Mouse (Mus musculus): Measurements from ENCODE around the gene Mme. TPM values are rescaled to one million over a fixed set of nuclear protein-coding genes. Genes with fewer than 3 reads are reported as not detected.

Mme gene
- polyA plus RNA-seq, 1 experiment from 2014 or later: 3.3 TPM

DNA sequence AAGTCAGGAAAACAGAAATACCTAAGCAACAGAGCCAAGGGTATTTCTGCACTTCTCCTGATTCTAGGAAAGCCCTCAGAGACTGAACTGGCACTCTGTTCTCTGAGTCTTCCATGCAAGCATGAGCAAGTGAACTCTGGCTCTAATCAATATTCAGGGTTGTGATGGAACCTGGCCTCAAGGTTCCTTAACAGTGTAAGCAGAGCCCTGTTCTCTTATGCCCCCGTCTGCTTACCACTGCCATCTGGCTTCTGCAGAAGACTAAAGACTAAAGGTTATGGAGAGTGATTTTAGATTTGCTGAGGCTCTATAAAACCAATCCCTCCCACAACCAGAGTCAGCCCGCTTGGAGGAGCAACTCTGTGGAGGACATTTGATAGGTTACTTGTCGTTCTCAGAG, 99.2 kb downstream of the Mme start:
- H3K9ac ChIP-seq (replicated peaks; ENCODE audit: low read length): no peak overlapping the region
- H3K4me2 ChIP-seq (ENCODE audit: low read length): no peak overlapping the region
- DNase-seq: no peak
- 93% methylated on average over 3 of the region's 3 CpGs for WGBS
- no peaks in the 10 kb centered on the region for H3K9me3 ChIP-seq (ENCODE audit: control insufficient read depth, low read length)
- H3K27ac ChIP-seq (replicated peaks; ENCODE audit: low read depth, low read length): no peak overlapping the region
- ATAC-seq (ENCODE audit: low FRiP score, low TSS enrichment): no peak
- H3K4me1 ChIP-seq (ENCODE audit: control insufficient read depth, insufficient read depth, low read length): no peaks in the 10 kb centered on the region
- no peaks in the 10 kb centered on the region for H3K27me3 ChIP-seq (ENCODE audit: control insufficient read depth, insufficient read depth, low read length)
- no peaks in the 10 kb centered on the region for H3K36me3 ChIP-seq (ENCODE audit: control insufficient read depth, insufficient read depth, low read length)
- no peak overlapping the region for H3K4me3 ChIP-seq (replicated peaks; ENCODE audit: low read depth, low read length)

GRCm38 (mm10) chr3:63341481-63341880, 100.1 kb downstream of the Mme start:
- H3K4me3 ChIP-seq (replicated peaks; ENCODE audit: low read depth, low read length): no peak overlapping the region
- H3K9ac ChIP-seq (replicated peaks; ENCODE audit: low read length): no peak overlapping the region
- no peaks in the 10 kb centered on the region for H3K27me3 ChIP-seq (ENCODE audit: control insufficient read depth, insufficient read depth, low read length)
- H3K36me3 ChIP-seq (ENCODE audit: control insufficient read depth, insufficient read depth, low read length): no peaks in the 10 kb centered on the region
- no peak for ATAC-seq (ENCODE audit: low FRiP score, low TSS enrichment)
- 95% methylated on average over 4 of the region's 4 CpGs for WGBS
- H3K9me3 ChIP-seq (ENCODE audit: control insufficient read depth, low read length): no peaks in the 10 kb centered on the region
- H3K4me1 ChIP-seq (ENCODE audit: control insufficient read depth, insufficient read depth, low read length): no peaks in the 10 kb centered on the region
- DNase-seq: no peak
- H3K4me2 ChIP-seq (ENCODE audit: low read length): no peak overlapping the region
- no peak overlapping the region for H3K27ac ChIP-seq (replicated peaks; ENCODE audit: low read depth, low read length)

DNA sequence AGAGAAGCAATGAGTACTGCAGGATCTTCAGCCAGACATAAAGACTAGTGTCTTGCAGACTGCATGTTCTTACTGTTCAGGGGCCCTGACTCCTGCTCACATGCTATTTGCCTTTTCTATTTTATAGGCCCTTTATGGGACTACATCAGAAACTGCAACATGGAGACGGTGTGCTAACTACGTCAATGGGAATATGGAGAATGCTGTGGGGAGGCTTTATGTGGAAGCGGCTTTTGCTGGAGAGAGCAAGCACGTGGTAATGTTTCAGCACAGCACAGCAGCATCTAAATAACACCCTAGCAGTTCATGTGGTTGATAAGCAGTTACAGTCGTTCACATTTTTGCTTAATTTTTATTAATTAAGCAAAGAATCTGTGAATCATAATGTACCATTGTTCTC, 103.7 kb downstream of the Mme start:
- no peak overlapping the region for H3K4me3 ChIP-seq (replicated peaks; ENCODE audit: low read depth, low read length)
- H3K27me3 ChIP-seq (ENCODE audit: control insufficient read depth, insufficient read depth, low read length): no peaks in the 10 kb centered on the region
- no peaks in the 10 kb centered on the region for H3K36me3 ChIP-seq (ENCODE audit: control insufficient read depth, insufficient read depth, low read length)
- no peak overlapping the region for H3K4me2 ChIP-seq (ENCODE audit: low read length)
- no peak overlapping the region for H3K9ac ChIP-seq (replicated peaks; ENCODE audit: low read length)
- no peak for DNase-seq
- H3K27ac ChIP-seq (replicated peaks; ENCODE audit: low read depth, low read length): no peak overlapping the region
- WGBS: 86% methylated on average over 5 of the region's 5 CpGs
- ATAC-seq (ENCODE audit: low FRiP score, low TSS enrichment): no peak
- H3K4me1 ChIP-seq (ENCODE audit: control insufficient read depth, insufficient read depth, low read length): no peaks in the 10 kb centered on the region
- no peaks in the 10 kb centered on the region for H3K9me3 ChIP-seq (ENCODE audit: control insufficient read depth, low read length)

- Histone ChIP-seq H3K9me3 (ENCODE audit: control insufficient read depth, low read length) (no peaks in the 10 kb centered on the region), H3K9ac (replicated peaks; ENCODE audit: low read length) (no peak overlapping the region), H3K36me3 (ENCODE audit: control insufficient read depth, insufficient read depth, low read length) (no peaks in the 10 kb centered on the region), H3K27me3 (ENCODE audit: control insufficient read depth, insufficient read depth, low read length) (no peaks in the 10 kb centered on the region), H3K4me2 (ENCODE audit: low read length) (no peak overlapping the region), H3K4me1 (ENCODE audit: control insufficient read depth, insufficient read depth, low read length) (no peaks in the 10 kb centered on the region), H3K4me3 (replicated peaks; ENCODE audit: low read depth, low read length) (no peak overlapping the region), H3K27ac (replicated peaks; ENCODE audit: low read depth, low read length) (no peak overlapping the region)
- 80% methylated on average over 2 of the region's 2 CpGs for WGBS
- DNase-seq: no peak
- no peak for ATAC-seq (ENCODE audit: low FRiP score, low TSS enrichment)
These were observed 107.6 kb downstream of the Mme start for GRCm38 (mm10) chr3:63348893-63349426.

GRCm38 (mm10) chr3:63350242-63350641, 108.9 kb downstream of the Mme start:
- Histone ChIP-seq H3K9ac (replicated peaks; ENCODE audit: low read length) (no peak overlapping the region), H3K27me3 (ENCODE audit: control insufficient read depth, insufficient read depth, low read length) (no peaks in the 10 kb centered on the region), H3K36me3 (ENCODE audit: control insufficient read depth, insufficient read depth, low read length) (no peaks in the 10 kb centered on the region), H3K4me3 (replicated peaks; ENCODE audit: low read depth, low read length) (no peak overlapping the region), H3K4me2 (ENCODE audit: low read length) (no peak overlapping the region), H3K27ac (replicated peaks; ENCODE audit: low read depth, low read length) (no peak overlapping the region), H3K4me1 (ENCODE audit: control insufficient read depth, insufficient read depth, low read length) (no peaks in the 10 kb centered on the region), H3K9me3 (ENCODE audit: control insufficient read depth, low read length) (no peaks in the 10 kb centered on the region)
- ATAC-seq (ENCODE audit: low FRiP score, low TSS enrichment): no peak
- no peak for DNase-seq
- 95% methylated on average over 4 of the region's 4 CpGs for WGBS

DNA sequence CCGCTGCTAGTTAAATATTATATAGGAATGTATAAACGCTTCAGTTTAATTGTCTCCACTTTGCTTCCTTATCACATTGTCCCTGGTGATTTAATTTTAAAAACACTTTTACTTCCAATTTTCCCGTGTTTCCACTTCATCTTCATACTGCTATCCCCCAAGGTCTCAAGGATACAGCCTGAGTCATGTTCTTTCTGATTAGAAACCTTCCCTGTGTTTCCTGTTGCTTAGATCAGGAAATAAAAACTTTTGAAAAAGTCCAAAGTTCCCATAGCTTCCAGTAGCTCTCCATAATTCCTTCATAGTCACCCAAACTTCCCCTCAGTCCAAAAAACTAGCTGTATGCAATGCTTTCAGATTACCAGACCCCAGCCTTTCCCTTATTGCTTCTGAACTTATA, 109.4 kb downstream of the Mme start:
- H3K9me3 ChIP-seq (ENCODE audit: control insufficient read depth, low read length): no peaks in the 10 kb centered on the region
- no peak for ATAC-seq (ENCODE audit: low FRiP score, low TSS enrichment)
- WGBS: 85% methylated on average over 3 of the region's 3 CpGs
- H3K9ac ChIP-seq (replicated peaks; ENCODE audit: low read length): no peak overlapping the region
- H3K27ac ChIP-seq (replicated peaks; ENCODE audit: low read depth, low read length): no peak overlapping the region
- no peak overlapping the region for H3K4me2 ChIP-seq (ENCODE audit: low read length)
- no peak for DNase-seq
- no peak overlapping the region for H3K4me3 ChIP-seq (replicated peaks; ENCODE audit: low read depth, low read length)
- no peaks in the 10 kb centered on the region for H3K4me1 ChIP-seq (ENCODE audit: control insufficient read depth, insufficient read depth, low read length)
- no peaks in the 10 kb centered on the region for H3K27me3 ChIP-seq (ENCODE audit: control insufficient read depth, insufficient read depth, low read length)
- H3K36me3 ChIP-seq (ENCODE audit: control insufficient read depth, insufficient read depth, low read length): no peaks in the 10 kb centered on the region

GRCm38 (mm10) chr3:63351680-63352260, 110.4 kb downstream of the Mme start:
- no peak overlapping the region for H3K9ac ChIP-seq (replicated peaks; ENCODE audit: low read length)
- H3K36me3 ChIP-seq (ENCODE audit: control insufficient read depth, insufficient read depth, low read length): no peaks in the 10 kb centered on the region
- H3K27ac ChIP-seq (replicated peaks; ENCODE audit: low read depth, low read length): no peak overlapping the region
- WGBS: 92% methylated on average over 1 of the region's 1 CpGs
- no peaks in the 10 kb centered on the region for H3K4me1 ChIP-seq (ENCODE audit: control insufficient read depth, insufficient read depth, low read length)
- no peaks in the 10 kb centered on the region for H3K27me3 ChIP-seq (ENCODE audit: control insufficient read depth, insufficient read depth, low read length)
- no peaks in the 10 kb centered on the region for H3K9me3 ChIP-seq (ENCODE audit: control insufficient read depth, low read length)
- no peak for ATAC-seq (ENCODE audit: low FRiP score, low TSS enrichment)
- H3K4me3 ChIP-seq (replicated peaks; ENCODE audit: low read depth, low read length): no peak overlapping the region
- no peak for DNase-seq
- no peak overlapping the region for H3K4me2 ChIP-seq (ENCODE audit: low read length)

DNA sequence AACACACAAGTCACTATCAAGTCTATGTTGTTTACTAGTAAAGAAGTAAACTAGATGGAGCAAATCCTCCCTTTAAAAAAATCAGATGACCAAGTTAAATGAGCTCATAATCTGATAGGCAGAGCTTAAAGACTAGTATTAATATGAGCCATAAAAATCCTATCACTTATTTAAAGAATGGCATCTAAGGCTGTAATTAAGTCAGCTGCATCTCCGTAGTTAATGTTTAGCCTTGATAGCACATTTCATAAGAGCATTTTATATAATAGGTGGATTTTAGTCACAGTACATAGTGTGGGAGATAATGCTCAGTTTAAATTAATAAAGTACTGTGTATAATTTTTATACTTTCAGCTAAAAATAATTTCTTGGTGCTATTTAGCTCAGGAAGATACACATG, 118.2 kb downstream of the Mme start:
- Histone ChIP-seq H3K36me3 (ENCODE audit: control insufficient read depth, insufficient read depth, low read length) (no peaks in the 10 kb centered on the region), H3K4me3 (replicated peaks; ENCODE audit: low read depth, low read length) (no peak overlapping the region), H3K4me2 (ENCODE audit: low read length) (no peak overlapping the region), H3K27ac (replicated peaks; ENCODE audit: low read depth, low read length) (no peak overlapping the region), H3K9ac (replicated peaks; ENCODE audit: low read length) (no peak overlapping the region), H3K27me3 (ENCODE audit: control insufficient read depth, insufficient read depth, low read length) (no peaks in the 10 kb centered on the region), H3K9me3 (ENCODE audit: control insufficient read depth, low read length) (no peaks in the 10 kb centered on the region), H3K4me1 (ENCODE audit: control insufficient read depth, insufficient read depth, low read length) (no peaks in the 10 kb centered on the region)
- no peak for DNase-seq
- no peak for ATAC-seq (ENCODE audit: low FRiP score, low TSS enrichment)
- 91% methylated on average over 1 of the region's 1 CpGs for WGBS

GRCm38 (mm10) chr3:63384989-63385388, 143.7 kb downstream of the Mme start:
- no peaks in the 10 kb centered on the region for H3K4me1 ChIP-seq (ENCODE audit: control insufficient read depth, insufficient read depth, low read length)
- H3K4me2 ChIP-seq (ENCODE audit: low read length): no peak overlapping the region
- H3K9me3 ChIP-seq (ENCODE audit: control insufficient read depth, low read length): no peaks in the 10 kb centered on the region
- H3K9ac ChIP-seq (replicated peaks; ENCODE audit: low read length): no peak overlapping the region
- no peak overlapping the region for H3K4me3 ChIP-seq (replicated peaks; ENCODE audit: low read depth, low read length)
- no peaks in the 10 kb centered on the region for H3K36me3 ChIP-seq (ENCODE audit: control insufficient read depth, insufficient read depth, low read length)
- DNase-seq (peak; percentile 5), ATAC-seq (ENCODE audit: low FRiP score, low TSS enrichment) (no peak)
- WGBS: 64% methylated on average over 2 of the region's 2 CpGs
- H3K27me3 ChIP-seq (ENCODE audit: control insufficient read depth, insufficient read depth, low read length): no peaks in the 10 kb centered on the region
- H3K27ac ChIP-seq (replicated peaks; ENCODE audit: low read depth, low read length): no peak overlapping the region

All from midbrain, embryonic 14.5 days (tissue).